Comparison of ENCODE assay signal across 17 mouse cellular contexts in the genomic region with DNA sequence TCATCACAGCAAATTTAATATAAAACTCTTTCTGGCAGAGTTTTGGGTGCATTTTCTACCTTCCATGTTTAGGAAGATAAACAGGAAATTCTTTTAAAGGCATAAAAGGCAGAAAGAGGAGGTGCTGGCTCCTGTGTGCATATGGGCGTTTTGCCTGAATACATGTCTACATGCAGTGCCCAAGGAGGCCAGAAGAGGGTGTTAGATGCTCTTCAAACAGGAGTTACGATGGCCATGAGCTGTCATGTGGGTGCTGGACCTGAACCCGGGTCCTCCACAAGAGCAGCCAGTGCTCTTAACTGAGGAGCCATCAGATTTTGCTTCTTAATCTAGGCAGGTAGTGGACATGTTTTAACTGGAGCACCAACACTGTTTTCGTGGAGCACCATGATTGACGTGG.
DNase-seq lines count a peak whose midpoint lies in the region; ATAC-seq and TF ChIP-seq lines count a peak whose summit lies in the region.
"Had no signal": no experiment of that assay in that cellular context is flagged by ENCODE, and none has a peak within 500 bp of the region (broad histone marks: within the 10 kb centered on the region; RNA-seq: fewer than 3 reads in every experiment).

No protein-coding gene starts in this region.

- H3K4me2 ChIP-seq in forebrain, postnatal 0 days (ENCODE audit: low read depth): no peak overlapping the region
- no peak overlapping the region for H3K4me2 ChIP-seq in forebrain, embryonic 15.5 days (replicated peaks)
- H3K4me2 ChIP-seq in liver, embryonic 12.5 days: no peak overlapping the region
- H3K4me2 ChIP-seq in kidney, embryonic 15.5 days: no peak overlapping the region
- H3K4me2 ChIP-seq: hindbrain, embryonic 15.5 days; lung, embryonic 15.5 days; midbrain, embryonic 11.5 days had no signal

- DNase-seq in forebrain, postnatal 0 days: no peak
- peak; percentile 4 for DNase-seq in liver, adult 2 months (ENCODE audit: extremely low read depth, low read depth, low spot score)
- DNase-seq in naive thymus-derived CD4-positive, alpha-beta T cell, adult 2 months (ENCODE audit: low read depth): peak; percentile 12
- no peak for DNase-seq in urinary bladder, postnatal 10 days (ENCODE audit: low spot score)
- DNase-seq: cerebellum, adult 9-11 months; kidney, postnatal 36 days; left cerebral cortex, postnatal 4 days; right cerebral cortex, postnatal 4 days had no signal

- no peak for TF ChIP-seq POLR2A in liver, adult 2 months (IDR thresholded peaks at IDR 0.05; ENCODE audit: extremely low read depth, insufficient read depth, low read length)
- TF ChIP-seq POLR2A in bone marrow, adult 2 months (IDR thresholded peaks at IDR 0.05; ENCODE audit: borderline replicate concordance, control insufficient read depth, low read depth, low read length): no peak

- peak; percentile 23; the same call in 1 of the 2 replicates for TF ChIP-seq CTCF in forebrain, postnatal 0 days (IDR thresholded peaks at IDR 0.05; ENCODE audit: low read depth)
- peak; percentile 27; the same call in 1 of the 2 replicates for TF ChIP-seq CTCF in liver, adult 2 months (IDR thresholded peaks at IDR 0.05; ENCODE audit: low read depth, low read length)
- peak; percentile 35 for TF ChIP-seq CTCF in bone marrow, adult 2 months (IDR thresholded peaks at IDR 0.05; ENCODE audit: control insufficient read depth, insufficient read depth, low read length)

- no peaks in the 10 kb centered on the region for H3K36me3 ChIP-seq in forebrain, postnatal 0 days (ENCODE audit: insufficient read depth)
- no peaks in the 10 kb centered on the region for H3K36me3 ChIP-seq in forebrain, embryonic 15.5 days
- H3K36me3 ChIP-seq in liver, adult 2 months (ENCODE audit: control insufficient read depth, insufficient read depth, low read length): no peaks in the 10 kb centered on the region
- no peaks in the 10 kb centered on the region for H3K36me3 ChIP-seq in liver, embryonic 12.5 days
- H3K36me3 ChIP-seq in kidney, embryonic 15.5 days: no peaks in the 10 kb centered on the region
- H3K36me3 ChIP-seq: hindbrain, embryonic 15.5 days; lung, embryonic 15.5 days had no signal

- no peak overlapping the region for H3K4me3 ChIP-seq in forebrain, postnatal 0 days (ENCODE audit: low read depth, low read length)
- no peak overlapping the region for H3K4me3 ChIP-seq in forebrain, embryonic 15.5 days
- H3K4me3 ChIP-seq in liver, adult 2 months (ENCODE audit: insufficient read depth, low read depth, low read length): no peak overlapping the region
- H3K4me3 ChIP-seq in liver, embryonic 12.5 days: no peak overlapping the region
- no peak overlapping the region for H3K4me3 ChIP-seq in bone marrow, adult 2 months (replicated peaks; ENCODE audit: control insufficient read depth, low read depth, low read length)
- no peak overlapping the region for H3K4me3 ChIP-seq in kidney, embryonic 15.5 days (replicated peaks)
- H3K4me3 ChIP-seq: erythroblast, embryonic 14.5 days; hindbrain, embryonic 15.5 days; lung, embryonic 15.5 days; myocyte had no signal

- 89% methylated on average over 5 of the region's 5 CpGs for WGBS in forebrain, postnatal 0 days
- 90% methylated on average over 5 of the region's 5 CpGs for WGBS in forebrain, embryonic 15.5 days
- 85% methylated on average over 5 of the region's 5 CpGs for WGBS in liver, adult 2 months
- WGBS in liver, embryonic 12.5 days (ENCODE audit: insufficient replicate concordance): 70% methylated on average over 5 of the region's 5 CpGs
- 83% methylated on average over 5 of the region's 5 CpGs for WGBS in bone marrow, adult 2 months
- 82% methylated on average over 5 of the region's 5 CpGs for WGBS in kidney, embryonic 15.5 days

- no peak for ATAC-seq in forebrain, postnatal 0 days
- ATAC-seq in forebrain, embryonic 15.5 days (replicated peaks): no peak
- no peak for ATAC-seq in liver, embryonic 12.5 days
- no peak for ATAC-seq in kidney, embryonic 15.5 days (replicated peaks; ENCODE audit: low FRiP score)

- H3K79me2 ChIP-seq in liver, adult 2 months (ENCODE audit: control insufficient read depth, insufficient read depth, low read length): no peaks in the 10 kb centered on the region

- H3K27me3 ChIP-seq in forebrain, postnatal 0 days (ENCODE audit: insufficient read depth, low read length): no peaks in the 10 kb centered on the region
- H3K27me3 ChIP-seq in forebrain, embryonic 15.5 days: no peaks in the 10 kb centered on the region
- no peaks in the 10 kb centered on the region for H3K27me3 ChIP-seq in liver, adult 2 months (ENCODE audit: control insufficient read depth, insufficient read depth, low read length)
- peaks cover 24% of the 10 kb centered on the region; the same call in 1 of the 2 replicates for H3K27me3 ChIP-seq in liver, embryonic 12.5 days (replicated peaks)
- H3K27me3 ChIP-seq in kidney, embryonic 15.5 days: no peaks in the 10 kb centered on the region
- H3K27me3 ChIP-seq: hindbrain, embryonic 15.5 days; lung, embryonic 15.5 days had no signal

- H3K27ac ChIP-seq in forebrain, postnatal 0 days (ENCODE audit: low read depth, low read length): no peak overlapping the region
- no peak overlapping the region for H3K27ac ChIP-seq in forebrain, embryonic 15.5 days (replicated peaks)
- H3K27ac ChIP-seq in liver, adult 2 months (replicated peaks; ENCODE audit: insufficient read depth, low read depth, low read length): no peak overlapping the region
- H3K27ac ChIP-seq in liver, embryonic 12.5 days: no peak overlapping the region
- no peak overlapping the region for H3K27ac ChIP-seq in bone marrow, adult 2 months (ENCODE audit: control insufficient read depth, insufficient read depth, low read depth, low read length, poor library complexity)
- H3K27ac ChIP-seq in kidney, embryonic 15.5 days: no peak overlapping the region
- H3K27ac ChIP-seq: hindbrain, embryonic 15.5 days; lung, embryonic 15.5 days had no signal

- H3K4me1 ChIP-seq in forebrain, postnatal 0 days (ENCODE audit: insufficient read depth): no peaks in the 10 kb centered on the region
- no peaks in the 10 kb centered on the region for H3K4me1 ChIP-seq in forebrain, embryonic 15.5 days
- H3K4me1 ChIP-seq in liver, adult 2 months (ENCODE audit: control insufficient read depth, insufficient read depth, low read length): no peaks in the 10 kb centered on the region
- H3K4me1 ChIP-seq in liver, embryonic 12.5 days: 0 out of 2 replicates have a peak, but pooled peaks cover 3% of the 10 kb centered on the region
- no peaks in the 10 kb centered on the region for H3K4me1 ChIP-seq in bone marrow, adult 2 months (ENCODE audit: control insufficient read depth, insufficient read depth, low read length)
- H3K4me1 ChIP-seq in kidney, embryonic 15.5 days: no peaks in the 10 kb centered on the region
- H3K4me1 ChIP-seq: hindbrain, embryonic 15.5 days; lung, embryonic 15.5 days had no signal

- no peaks in the 10 kb centered on the region for H3K9me3 ChIP-seq in forebrain, postnatal 0 days (ENCODE audit: low read length)
- H3K9me3 ChIP-seq in forebrain, embryonic 15.5 days: no peaks in the 10 kb centered on the region
- 0 out of 2 replicates have a peak, but pooled peaks cover 4% of the 10 kb centered on the region for H3K9me3 ChIP-seq in liver, embryonic 12.5 days (replicated peaks)
- no peaks in the 10 kb centered on the region for H3K9me3 ChIP-seq in kidney, embryonic 15.5 days (replicated peaks)
- H3K9me3 ChIP-seq: hindbrain, embryonic 15.5 days; lung, embryonic 15.5 days had no signal

- H3K9ac ChIP-seq in forebrain, postnatal 0 days: no peak overlapping the region
- H3K9ac ChIP-seq in forebrain, embryonic 15.5 days (replicated peaks): no peak overlapping the region
- H3K9ac ChIP-seq in liver, adult 2 months (ENCODE audit: low read depth, low read length): no peak overlapping the region
- H3K9ac ChIP-seq in liver, embryonic 12.5 days: no peak overlapping the region
- no peak overlapping the region for H3K9ac ChIP-seq in kidney, embryonic 15.5 days
- H3K9ac ChIP-seq: hindbrain, embryonic 15.5 days; lung, embryonic 15.5 days had no signal

Comparison
In these comparisons a context has a peak if more than half of its experiments do, and no peak if none do; other contexts are left out.
1. DNase-seq: peak in liver, adult 2 months (single experiment) and naive thymus-derived CD4-positive, alpha-beta T cell, adult 2 months (single experiment); none in forebrain, postnatal 0 days (single experiment) and urinary bladder, postnatal 10 days (single experiment).
2. Peak in every context shown above with its lines, with median percentiles within 50 percentile points of each other: CTCF ChIP-seq.